Mouse (Mus musculus) layer of hippocampus, postnatal 36 days (tissue): ENCODE measurements around the gene Mefv. TPM values are rescaled to one million over a fixed set of nuclear protein-coding genes. Genes with fewer than 3 reads are reported as not detected.
"Not testable (repeated sequence)": the region's sequence is repeated elsewhere in the genome, so short reads cannot be mapped to it uniquely, and the experiment has no call there.

ENCODE experiments used
- DNase-seq, 2 experiments: peaks; one replicate each; pipeline ENCODE4 v3.0.0; 2022
- total RNA-seq, 2 experiments: library from RNA; stranded (reverse); gene quantifications; 2 replicates each; pipeline ENCODE4 v1.2.3; 2021

The Mefv gene
- not detected for total RNA-seq

- DNase-seq = no peak
Measured at GRCm38 (mm10) chr16:3717980-3718379, at the start of gene Mefv. Gene Mefv, minus strand, starts transcription at chr16:3718097.

GRCm38 (mm10) chr16:3748976-3749375 lies 31.1 kb upstream of the Mefv start:
- no peak for DNase-seq

DNA sequence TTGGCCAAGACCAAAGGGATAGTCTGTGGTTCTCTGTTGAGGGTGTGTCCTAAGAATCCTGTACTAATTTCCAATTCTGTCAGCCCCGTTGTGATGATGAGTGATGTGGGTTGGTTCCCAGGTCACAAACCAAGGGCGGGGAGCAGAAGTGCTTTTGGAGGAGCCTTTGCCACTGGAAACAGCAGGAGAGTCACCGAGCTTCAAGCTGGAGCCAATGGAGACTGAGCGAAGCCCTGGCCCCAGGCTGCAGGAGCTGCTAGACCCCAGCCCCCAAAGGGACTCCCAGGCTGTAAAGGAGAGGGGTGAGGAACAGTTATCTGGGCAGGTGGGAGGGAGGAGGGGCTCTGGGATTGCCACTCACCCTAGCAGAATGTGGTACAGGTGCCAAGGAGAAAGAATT lies 27.8 kb upstream of the Mefv start:
- DNase-seq = no peak

DNA sequence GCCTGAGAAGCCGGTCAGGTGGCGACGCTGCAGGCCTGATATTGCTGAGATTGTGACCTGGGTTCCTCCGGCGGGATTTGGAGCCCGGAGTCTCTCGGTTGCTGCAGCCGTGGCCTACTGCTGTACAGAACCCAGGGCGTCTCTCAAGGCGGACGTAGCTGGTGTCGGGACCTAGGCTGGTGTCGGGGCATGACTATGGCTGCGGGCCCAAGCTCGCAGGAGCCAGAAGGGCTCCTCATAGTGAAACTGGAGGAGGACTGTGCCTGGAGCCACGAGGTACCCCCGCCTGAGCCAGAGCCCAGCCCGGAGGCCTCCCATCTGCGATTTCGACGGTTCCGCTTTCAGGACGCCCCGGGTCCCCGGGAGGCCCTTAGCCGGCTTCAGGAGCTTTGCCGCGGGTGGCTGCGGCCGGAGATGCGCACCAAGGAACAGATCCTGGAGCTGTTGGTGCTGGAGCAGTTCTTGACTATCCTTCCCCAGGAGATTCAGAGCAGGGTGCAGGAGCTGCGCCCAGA lies 26.3 kb upstream of the Mefv start:
- DNase-seq = no peak

DNA sequence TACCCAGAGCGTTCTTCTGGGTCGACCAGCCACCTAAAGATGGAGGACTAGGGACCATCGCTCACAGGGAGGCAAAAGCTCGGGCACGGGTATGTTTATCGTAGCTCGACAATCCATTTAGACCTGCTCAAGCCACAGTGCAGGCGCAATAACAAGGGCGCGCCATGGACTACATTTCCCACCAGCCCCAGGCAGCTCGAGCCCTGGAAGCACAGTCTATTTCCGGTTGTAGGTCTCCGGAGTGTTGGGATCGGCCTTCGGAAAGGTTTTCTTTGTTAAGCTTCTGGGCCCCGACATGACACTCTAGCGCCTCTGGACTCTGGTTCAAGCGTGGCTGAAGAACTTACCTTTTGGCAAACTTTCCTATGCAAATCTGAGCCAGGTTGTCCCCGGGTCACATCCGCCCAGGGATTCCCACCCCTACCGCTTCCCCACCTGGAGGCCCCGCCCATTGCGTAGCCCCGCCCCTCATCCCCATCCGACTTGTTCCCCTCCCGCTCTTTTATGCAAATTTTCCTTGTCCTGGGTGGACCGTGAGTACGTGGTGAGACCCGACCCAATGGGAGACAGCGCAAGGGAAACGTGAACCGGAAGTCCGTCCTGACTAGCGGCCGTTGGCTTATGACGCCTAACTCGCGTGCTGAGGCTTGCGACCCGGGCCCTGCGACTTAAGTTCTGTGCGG lies 25.7 kb upstream of the Mefv start, which contains the start of gene Zfp263:
TSS of gene Zfp263 (plus strand) at position 591 of the 683 bp plus-strand sequence.
- DNase-seq = peak; percentile 91 to 92

- no peak for DNase-seq
Measured at GRCm38 (mm10) chr16:3742466-3742865, 24.6 kb upstream of the Mefv start.

GRCm38 (mm10) chr16:3733198-3733732 lies 15.4 kb upstream of the Mefv start:
- no peak for DNase-seq

DNA sequence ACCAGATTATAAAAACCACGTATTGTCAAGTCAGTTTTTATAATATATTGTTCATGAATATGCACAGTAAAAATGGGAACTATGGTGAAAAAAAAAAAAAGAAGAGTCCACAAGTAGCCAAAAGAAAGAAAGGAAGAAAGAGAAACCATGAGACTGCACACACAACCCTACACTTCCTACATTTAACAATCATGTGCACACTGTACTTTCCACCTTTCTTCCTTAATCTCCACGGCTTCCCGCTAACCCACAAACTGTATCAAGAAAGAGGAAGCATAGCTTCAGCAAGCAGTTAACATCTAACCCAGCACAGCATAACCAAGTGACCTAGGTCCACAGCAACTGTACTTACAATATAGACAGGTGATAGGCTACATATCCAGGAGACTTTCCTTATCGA lies 14.7 kb upstream of the Mefv start:
- DNase-seq = no peak

- no peak for DNase-seq
Measured at GRCm38 (mm10) chr16:3727980-3728720, 10.3 kb upstream of the Mefv start.

GRCm38 (mm10) chr16:3723231-3723630 lies 5.3 kb upstream of the Mefv start:
- no peak for DNase-seq

DNA sequence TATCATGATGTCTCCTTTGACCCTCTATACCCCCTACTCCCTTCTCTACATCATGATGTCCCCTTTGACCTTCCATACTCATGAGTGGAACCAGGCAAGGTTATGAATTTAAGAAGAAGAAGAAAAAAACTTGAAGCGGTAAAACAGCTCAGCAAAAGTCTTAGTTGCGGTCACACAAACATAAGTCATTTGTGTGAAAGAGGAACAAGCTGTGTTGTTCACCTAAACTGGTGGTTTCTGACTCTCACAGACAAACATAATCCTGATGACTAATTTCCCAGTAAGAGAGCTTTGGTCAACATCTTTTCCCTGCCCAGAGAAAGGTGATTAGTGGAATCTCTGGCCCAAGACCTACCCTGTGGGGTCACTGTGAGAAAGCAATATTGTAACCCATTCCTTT lies 3.2 kb downstream of the Mefv start:
- no peak for DNase-seq

DNA sequence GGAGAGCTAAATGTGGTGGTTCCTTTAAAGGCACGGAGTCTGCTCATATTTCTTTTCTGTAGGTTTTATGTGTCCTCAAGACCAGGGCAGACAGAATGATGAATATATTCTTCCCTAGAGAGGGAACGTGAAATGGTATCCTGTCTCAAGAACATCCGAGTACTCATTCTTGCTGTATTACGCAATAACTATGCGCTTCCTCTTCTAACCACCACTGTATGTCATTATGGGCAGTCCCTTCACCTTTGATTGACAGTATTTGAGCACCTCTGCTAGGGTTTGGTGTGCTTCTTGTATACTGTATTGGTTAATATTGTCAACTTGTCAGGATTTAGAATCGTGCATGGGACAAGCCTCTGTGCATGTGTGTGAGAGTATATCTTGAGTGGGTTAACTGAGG lies 11.2 kb downstream of the Mefv start:
- no peak for DNase-seq

GRCm38 (mm10) chr16:3700893-3701292 lies 17.0 kb downstream of the Mefv start:
- no peak for DNase-seq

- DNase-seq = no peak
Measured at GRCm38 (mm10) chr16:3699281-3699680, 18.6 kb downstream of the Mefv start.

- DNase-seq = not testable (repeated sequence)
Measured at GRCm38 (mm10) chr16:3689608-3690007, 28.3 kb downstream of the Mefv start.

Other genes starting within 250 kb of the Mefv start
- gene Olfr161, start 127.1 kb downstream of the Mefv start, total RNA-seq = not detected
- 10 to 100 TPM; 18.1 to 20.6 TPM for gene Zfp263, start 26.0 kb upstream of the Mefv start, total RNA-seq
- not detected for gene Olfr15, start 112.8 kb upstream of the Mefv start, total RNA-seq
- gene Zfp174, start 129.2 kb upstream of the Mefv start, total RNA-seq = 1 to 10 TPM; 4.4 to 5.0 TPM
- 100 to 1,000 TPM in 1 of 2 experiments, 10 to 100 TPM in 1; 89.6 to 123 TPM for gene Naa60, start 154.3 kb upstream of the Mefv start, total RNA-seq
- 10 to 100 TPM; 23.7 to 25.2 TPM for gene Zfp597, start 166.5 kb upstream of the Mefv start, total RNA-seq
- under 1 TPM; 0.60 to 0.66 TPM for gene Gm20695, start 166.6 kb upstream of the Mefv start, total RNA-seq
- 1 to 10 TPM; 4.6 to 5.2 TPM for gene 1700037C18Rik, start 190.6 kb upstream of the Mefv start, total RNA-seq
- 10 to 100 TPM; 30.2 to 32.0 TPM for gene Cluap1, start 190.7 kb upstream of the Mefv start, total RNA-seq